Mouse (Mus musculus) heart, postnatal 0 days (tissue): ENCODE results near the gene Snap23. TPM values are rescaled to one million over a fixed set of nuclear protein-coding genes. Genes with fewer than 3 reads are reported as not detected.
"Not testable (repeated sequence)": the region's sequence is repeated elsewhere in the genome, so short reads cannot be mapped to it uniquely, and the experiment has no call there.

Source experiments
- ATAC-seq: fragments of 200-750 bp; cut with Nextera tagmentation; 2 replicates; pipeline ENCODE4 v1.8.0; 2017; ENCODE audit warnings: low read depth, moderate number of reproducible peaks, moderate library complexity; ENCODE audit not compliant: insufficient read depth
- DNase-seq: peaks from one replicate; pipeline ENCODE4 v3.0.0-alpha.2; 2016; ENCODE audit warnings: low spot score
- H3K27ac ChIP-seq: fragments of 300-500 bp; sonication (generic); 2 replicates; pipeline ENCODE4 v1.5.1; 2014; ENCODE audit warnings: low read depth, mild to moderate bottlenecking
- H3K27me3 ChIP-seq: fragments of 300-500 bp; sonication (generic); 2 replicates; pipeline ENCODE4 v1.6.1; 2014; ENCODE audit warnings: low read length, mixed read lengths; ENCODE audit not compliant: control insufficient read depth, insufficient read depth
- H3K36me3 ChIP-seq: fragments of 300-500 bp; sonication (generic); replicated peaks from 2 replicates; pipeline ENCODE4 v1.6.1; 2014; ENCODE audit warnings: low read length, mixed read lengths; ENCODE audit not compliant: control insufficient read depth, insufficient read depth
- H3K4me1 ChIP-seq: fragments of 300-500 bp; sonication (generic); 2 replicates; pipeline ENCODE4 v1.6.1; 2014; ENCODE audit warnings: antibody characterized with exemption; ENCODE audit not compliant: control insufficient read depth, insufficient read depth
- H3K4me2 ChIP-seq: fragments of 300-500 bp; sonication (generic); 2 replicates; pipeline ENCODE4 v1.6.1; 2014; ENCODE audit warnings: low read depth, mild to moderate bottlenecking, low read length, moderate library complexity
- H3K4me3 ChIP-seq: fragments of 300-500 bp; sonication (generic); 2 replicates; pipeline ENCODE4 v1.5.1; 2014; ENCODE audit warnings: low read depth, low read length
- H3K9ac ChIP-seq: fragments of 300-500 bp; sonication (generic); replicated peaks from 2 replicates; pipeline ENCODE4 v1.6.1; 2014; ENCODE audit warnings: low read depth, low read length, mixed read lengths
- H3K9me3 ChIP-seq: fragments of 300-500 bp; sonication (generic); replicated peaks from 2 replicates; pipeline ENCODE4 v1.6.1; 2016; ENCODE audit warnings: low read length; ENCODE audit not compliant: control insufficient read depth
- CTCF ChIP-seq: IDR thresholded peaks from 2 replicates; pipeline ENCODE4 v1.5.1; 2016; ENCODE audit warnings: antibody characterized with exemption, control low read depth, low read depth
- EP300 ChIP-seq: IDR thresholded peaks from 2 replicates; pipeline ENCODE4 v1.6.1; 2016; ENCODE audit warnings: antibody characterized with exemption, low read depth
- WGBS: fragments of 180-500 bp; shearing (Covaris S2); extraction: QIAGEN DNeasy Blood & Tissue Kit; methylation state at CpG from one replicate; pipeline ENCODE4 v1.1.7; 2014; 5-methylcytosine and 5-hydroxymethylcytosine counted together
- polyA plus RNA-seq: library from polyadenylated mRNA; unstranded; fragments of >200 nt; fragmentation: Nextera tagmentation; extraction: Ambion mirVana; gene quantifications from 2 replicates; pipeline ENCODE4 v1.2.1, GENCODE M21; 2015
- total RNA-seq: library from RNA; depleted of rRNA; stranded (reverse); fragments of >200 nt; gene quantifications from 2 replicates; pipeline ENCODE4 v1.2.3, GENCODE M21; 2014; ENCODE audit warnings: low replicate concordance

Gene Snap23
- total and polyA plus RNA-seq, 2 experiments from 2014 or later = 30.1 to 48.1 TPM

DNA sequence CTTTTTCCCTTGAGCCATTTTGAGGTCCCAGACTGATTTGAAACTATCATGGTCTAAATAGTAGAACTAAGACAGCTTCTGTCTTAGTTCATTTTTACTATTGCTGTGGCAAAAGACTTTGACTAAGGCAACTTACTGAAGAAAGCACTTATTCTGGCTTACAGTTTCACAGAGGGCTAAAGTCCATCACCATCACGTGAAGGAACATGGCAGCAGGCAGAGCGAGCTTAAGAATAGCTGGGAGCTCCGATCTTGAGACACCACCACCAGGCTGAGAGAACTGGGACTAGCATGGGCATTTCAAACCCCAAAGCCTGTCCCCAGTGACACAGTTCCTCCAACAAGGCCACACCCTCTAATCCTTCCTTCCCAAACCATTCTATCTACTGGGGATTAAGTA is 3.6 kb downstream of the Snap23 start:
- no peaks in the 10 kb centered on the region for H3K27me3 ChIP-seq
- ATAC-seq (no peak), DNase-seq (no peak)
- no peak overlapping the region for H3K4me3 ChIP-seq
- H3K9me3 ChIP-seq = no peaks in the 10 kb centered on the region
- no peaks in the 10 kb centered on the region for H3K4me1 ChIP-seq
- no peak for TF ChIP-seq EP300
- TF ChIP-seq CTCF = no peak
- no peak overlapping the region for H3K4me2 ChIP-seq
- 91% methylated on average over 3 of the region's 3 CpGs for WGBS
- no peak overlapping the region for H3K27ac ChIP-seq
- H3K9ac ChIP-seq = no peak overlapping the region
- H3K36me3 ChIP-seq = 0 out of 2 replicates have a peak, but pooled peaks cover 9% of the 10 kb centered on the region

DNA sequence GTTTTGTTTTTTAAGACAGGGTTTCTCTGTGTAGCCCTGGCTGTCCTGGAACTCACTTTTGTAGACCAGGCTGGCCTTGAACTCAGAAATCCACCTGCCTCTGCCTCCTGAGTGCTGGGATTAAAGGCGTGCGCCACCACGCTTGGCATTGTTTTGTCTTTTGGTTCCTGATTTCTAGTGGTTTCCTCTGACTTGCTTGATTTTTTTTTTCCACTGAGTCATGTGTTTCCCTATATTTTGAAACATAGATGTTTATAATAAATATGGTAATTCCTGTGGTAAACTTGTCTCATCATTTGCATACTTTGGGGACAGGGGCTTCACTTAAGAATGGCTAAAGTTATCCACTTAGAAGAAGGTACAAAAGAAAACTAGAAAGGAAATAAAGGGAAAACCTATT is 4.7 kb downstream of the Snap23 start:
- ATAC-seq, H3K4me1 ChIP-seq, H3K27me3 ChIP-seq, H3K27ac ChIP-seq, H3K9me3 ChIP-seq, H3K9ac ChIP-seq, DNase-seq, H3K4me3 ChIP-seq, H3K36me3 ChIP-seq, H3K4me2 ChIP-seq: not testable (repeated sequence)
- WGBS = 89% methylated on average over 3 of the region's 3 CpGs

DNA sequence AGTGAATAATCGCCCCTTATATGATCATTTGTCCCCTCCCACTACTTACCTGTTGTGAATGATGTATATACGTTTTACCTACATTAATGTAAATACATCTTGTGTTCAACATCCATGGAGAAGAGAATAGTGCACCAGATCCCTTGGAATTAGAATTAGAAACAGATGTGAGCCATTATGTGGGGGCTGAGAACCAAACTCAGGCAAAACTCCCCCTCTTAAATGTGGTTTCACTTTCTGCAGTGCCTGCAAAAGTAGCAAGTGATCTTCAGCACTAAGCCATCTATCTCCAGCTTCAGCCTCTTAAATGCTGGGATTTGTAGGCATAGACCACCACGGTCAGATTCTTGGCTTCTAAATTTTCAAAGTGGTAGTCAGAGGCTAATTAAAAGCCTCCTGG is 7.7 kb downstream of the Snap23 start:
- Histone ChIP-seq H3K4me1 (no peaks in the 10 kb centered on the region), H3K4me2 (no peak overlapping the region), H3K9ac (no peak overlapping the region), H3K4me3 (no peak overlapping the region), H3K9me3 (no peaks in the 10 kb centered on the region), H3K27me3 (no peaks in the 10 kb centered on the region), H3K36me3 (0 out of 2 replicates have a peak, but pooled peaks cover 9% of the 10 kb centered on the region), H3K27ac (no peak overlapping the region)
- TF ChIP-seq EP300 (no peak), CTCF (no peak)
- WGBS = 81% methylated on average over 3 of the region's 3 CpGs
- ATAC-seq (no peak), DNase-seq (no peak)

DNA sequence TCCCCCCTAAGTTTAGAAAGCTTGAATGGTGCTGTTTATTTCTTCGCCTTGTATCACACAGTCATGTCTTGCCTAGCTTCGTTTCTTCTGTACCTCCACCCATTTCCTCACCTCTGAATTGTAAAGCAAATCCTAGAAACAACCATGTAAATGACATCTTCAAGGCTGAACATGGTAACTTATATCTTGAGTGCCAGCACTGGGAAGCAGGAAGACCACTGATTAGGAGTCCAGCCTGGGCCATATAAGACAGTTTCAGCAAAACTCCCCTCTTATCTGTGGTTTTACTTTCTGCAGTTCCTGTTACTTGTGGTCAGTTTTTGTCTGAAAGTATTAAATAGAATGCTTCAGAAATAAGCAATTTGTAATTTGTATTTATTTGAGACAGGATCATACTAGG is 8.5 kb downstream of the Snap23 start:
- H3K27ac ChIP-seq = no peak overlapping the region
- TF ChIP-seq CTCF (no peak), EP300 (no peak)
- WGBS = 72% methylated on average over 2 of the region's 2 CpGs
- no peak overlapping the region for H3K9ac ChIP-seq
- DNase-seq (no peak), ATAC-seq (no peak)
- no peaks in the 10 kb centered on the region for H3K4me1 ChIP-seq
- H3K4me3 ChIP-seq = no peak overlapping the region
- no peak overlapping the region for H3K4me2 ChIP-seq
- H3K9me3 ChIP-seq = no peaks in the 10 kb centered on the region
- H3K27me3 ChIP-seq = no peaks in the 10 kb centered on the region
- H3K36me3 ChIP-seq = 0 out of 2 replicates have a peak, but pooled peaks cover 9% of the 10 kb centered on the region

DNA sequence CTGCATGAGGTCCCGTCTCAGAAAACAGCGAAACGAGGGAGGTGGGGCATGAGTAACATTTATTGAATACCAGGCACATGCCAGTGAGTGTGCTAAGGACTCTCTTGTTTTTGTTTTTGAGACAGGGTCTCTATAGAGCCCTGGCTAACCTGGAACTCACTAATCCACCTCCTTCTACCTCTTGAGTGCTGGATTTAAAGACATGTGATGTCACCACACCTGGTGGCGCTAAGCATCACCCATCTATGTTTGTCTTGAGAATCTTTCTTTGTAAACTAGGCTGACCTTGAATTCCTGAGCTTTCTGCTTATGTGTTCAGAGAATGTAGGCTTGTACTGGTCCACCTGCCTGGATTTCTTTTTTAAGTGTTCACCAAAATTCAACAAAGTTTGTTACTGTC is 10.3 kb downstream of the Snap23 start:
- 65% methylated on average over 4 of the region's 4 CpGs for WGBS
- H3K27ac ChIP-seq = no peak overlapping the region
- H3K4me3 ChIP-seq = no peak overlapping the region
- TF ChIP-seq CTCF (no peak), EP300 (no peak)
- ATAC-seq (no peak), DNase-seq (no peak)
- no peaks in the 10 kb centered on the region for H3K27me3 ChIP-seq
- no peak overlapping the region for H3K4me2 ChIP-seq
- no peaks in the 10 kb centered on the region for H3K9me3 ChIP-seq
- no peaks in the 10 kb centered on the region for H3K36me3 ChIP-seq
- no peaks in the 10 kb centered on the region for H3K4me1 ChIP-seq
- H3K9ac ChIP-seq = no peak overlapping the region

DNA sequence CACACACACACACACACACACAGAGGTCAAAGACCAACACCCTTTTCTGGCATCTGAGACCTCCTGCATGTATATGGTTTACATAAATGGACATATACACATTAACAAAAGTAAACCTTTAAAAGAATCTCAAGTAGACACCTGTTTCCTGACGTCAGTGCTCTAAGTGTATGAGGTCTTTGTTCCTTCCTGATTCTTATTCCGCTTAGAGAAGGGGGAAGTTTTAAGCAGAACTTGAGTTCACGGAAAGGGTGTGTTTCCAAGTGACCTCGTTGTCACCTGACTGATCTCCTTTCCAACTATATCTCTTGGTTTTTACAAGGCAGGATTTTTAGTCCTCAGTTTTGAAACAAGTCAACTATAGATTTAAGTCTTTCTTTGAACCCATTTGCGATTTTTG is 10.8 kb downstream of the Snap23 start:
- no peaks in the 10 kb centered on the region for H3K9me3 ChIP-seq
- no peaks in the 10 kb centered on the region for H3K27me3 ChIP-seq
- H3K9ac ChIP-seq = no peak overlapping the region
- TF ChIP-seq CTCF = no peak
- no peak overlapping the region for H3K4me3 ChIP-seq
- no peaks in the 10 kb centered on the region for H3K36me3 ChIP-seq
- no peaks in the 10 kb centered on the region for H3K4me1 ChIP-seq
- no peak overlapping the region for H3K4me2 ChIP-seq
- 57% methylated on average over 5 of the region's 5 CpGs for WGBS
- H3K27ac ChIP-seq = no peak overlapping the region
- DNase-seq = no peak
- no peak for ATAC-seq
